Mouse (Mus musculus) hindbrain, embryonic 11.5 days (tissue): ENCODE measurements around the gene Abhd2. TPM values are rescaled to one million over a fixed set of nuclear protein-coding genes. Genes with fewer than 3 reads are reported as not detected.
A peak's percentile ranks its signal among the peaks of the same experiment; 100 is the strongest.

Experiments used
- ATAC-seq: fragments of 200-750 bp; cut with Nextera tagmentation; 2 replicates; pipeline ENCODE4 v1.8.0; 2017; ENCODE audit warnings: mild to moderate bottlenecking, moderate TSS enrichment, moderate library complexity; ENCODE audit not compliant: low FRiP score
- DNase-seq: peaks from one replicate; pipeline ENCODE4 v3.0.0-alpha.2; 2015; ENCODE audit warnings: low spot score
- H3K27ac ChIP-seq: fragments of 300-500 bp; sonication (generic); 2 replicates; pipeline ENCODE4 v1.5.1; 2014; ENCODE audit warnings: mild to moderate bottlenecking, low read depth, low read length
- H3K27me3 ChIP-seq: fragments of 300-500 bp; sonication (generic); 2 replicates; pipeline ENCODE4 v1.6.1; 2014; ENCODE audit warnings: mild to moderate bottlenecking, low read length, moderate library complexity, mixed read lengths; ENCODE audit not compliant: control insufficient read depth, insufficient read depth
- H3K36me3 ChIP-seq: fragments of 300-500 bp; sonication (generic); 2 replicates; pipeline ENCODE4 v1.6.1; 2014; ENCODE audit warnings: mild to moderate bottlenecking, low read length, moderate library complexity, mixed read lengths; ENCODE audit not compliant: control insufficient read depth, insufficient read depth
- H3K4me1 ChIP-seq: fragments of 300-500 bp; sonication (generic); replicated peaks from 2 replicates; pipeline ENCODE4 v1.6.1; 2014; ENCODE audit warnings: low read length, mixed read lengths; ENCODE audit not compliant: control insufficient read depth, insufficient read depth
- H3K4me2 ChIP-seq: fragments of 300-500 bp; sonication (generic); replicated peaks from 2 replicates; pipeline ENCODE4 v1.6.1; 2014; ENCODE audit warnings: mild to moderate bottlenecking, low read depth, low read length
- H3K4me3 ChIP-seq: fragments of 300-500 bp; sonication (generic); 2 replicates; pipeline ENCODE4 v1.5.1; 2014; ENCODE audit warnings: low read depth, low read length
- H3K9ac ChIP-seq: fragments of 300-500 bp; sonication (generic); 2 replicates; pipeline ENCODE4 v1.6.1; 2014; ENCODE audit warnings: low read depth, low read length
- H3K9me3 ChIP-seq: fragments of 300-500 bp; sonication (generic); 2 replicates; pipeline ENCODE4 v1.6.1; 2016; ENCODE audit warnings: low read length; ENCODE audit not compliant: control insufficient read depth
- WGBS: fragments of 180-500 bp; shearing (Covaris S2); extraction: QIAGEN DNeasy Blood & Tissue Kit; methylation state at CpG from one replicate; pipeline ENCODE4 v1.1.7; 2014; 5-methylcytosine and 5-hydroxymethylcytosine counted together
- polyA plus RNA-seq: library from polyadenylated mRNA; unstranded; fragments of >200 nt; fragmentation: Nextera tagmentation; extraction: Ambion mirVana; gene quantifications from 2 replicates; pipeline ENCODE4 v1.2.1, GENCODE M21; 2014

The Abhd2 gene
- polyA plus RNA-seq, 1 experiment from 2014 or later, result 12.2 TPM

GRCm38 (mm10) chr7:79387140-79387539 is 114.1 kb downstream of the Abhd2 start:
- 72% methylated on average over 8 of the region's 8 CpGs for WGBS
- ATAC-seq (no peak), DNase-seq (no peak)
- H3K27me3 ChIP-seq, result no peaks in the 10 kb centered on the region
- H3K4me3 ChIP-seq, result no peak overlapping the region
- no peak overlapping the region for H3K9ac ChIP-seq
- no peak overlapping the region for H3K27ac ChIP-seq
- H3K4me1 ChIP-seq, result no peaks in the 10 kb centered on the region
- H3K4me2 ChIP-seq, result no peak overlapping the region
- no peaks in the 10 kb centered on the region for H3K9me3 ChIP-seq
- no peaks in the 10 kb centered on the region for H3K36me3 ChIP-seq

GRCm38 (mm10) chr7:79387991-79388390 is 115.0 kb downstream of the Abhd2 start:
- H3K27ac ChIP-seq, result no peak overlapping the region
- 61% methylated on average over 7 of the region's 7 CpGs for WGBS
- DNase-seq, result no peak

GRCm38 (mm10) chr7:79388671-79389206 is 115.7 kb downstream of the Abhd2 start:
- ATAC-seq, result peak; percentile 39; the same call in 1 of the 2 replicates
- no peaks in the 10 kb centered on the region for H3K27me3 ChIP-seq
- whole genome bisulfite sequencing, result 63% methylated on average over 7 of the region's 7 CpGs
- no peak overlapping the region for H3K9ac ChIP-seq
- no peak for DNase-seq
- H3K36me3 ChIP-seq, result no peaks in the 10 kb centered on the region
- no peak overlapping the region for H3K4me3 ChIP-seq
- no peak overlapping the region for H3K4me2 ChIP-seq
- H3K27ac ChIP-seq, result no peak overlapping the region
- no peaks in the 10 kb centered on the region for H3K4me1 ChIP-seq
- no peaks in the 10 kb centered on the region for H3K9me3 ChIP-seq

More at GRCm38 (mm10) chr7:79387991-79388390, 115.0 kb downstream of the Abhd2 start:
- no peaks in the 10 kb centered on the region for H3K36me3 ChIP-seq
- no peak overlapping the region for H3K4me2 ChIP-seq
- H3K27me3 ChIP-seq, result no peaks in the 10 kb centered on the region
- H3K9me3 ChIP-seq, result no peaks in the 10 kb centered on the region
- ATAC-seq, result no peak
- no peak overlapping the region for H3K9ac ChIP-seq
- no peaks in the 10 kb centered on the region for H3K4me1 ChIP-seq
- no peak overlapping the region for H3K4me3 ChIP-seq

GRCm38 (mm10) chr7:79390141-79390708 is 117.2 kb downstream of the Abhd2 start:
- H3K27me3 ChIP-seq, result no peaks in the 10 kb centered on the region
- 68% methylated on average over 5 of the region's 5 CpGs for WGBS
- no peaks in the 10 kb centered on the region for H3K4me1 ChIP-seq
- H3K9ac ChIP-seq, result no peak overlapping the region
- H3K4me3 ChIP-seq, result no peak overlapping the region
- no peaks in the 10 kb centered on the region for H3K36me3 ChIP-seq
- ATAC-seq (no peak), DNase-seq (no peak)
- H3K27ac ChIP-seq, result no peak overlapping the region
- H3K9me3 ChIP-seq, result no peaks in the 10 kb centered on the region
- H3K4me2 ChIP-seq, result no peak overlapping the region

- 22% methylated on average over 3 of the region's 3 CpGs for WGBS
- Histone ChIP-seq H3K4me1 (no peaks in the 10 kb centered on the region), H3K27ac (0 out of 2 replicates have a peak overlapping the region, but pooled peaks have one; percentile 53), H3K4me2 (peak overlapping the region; percentile 85), H3K27me3 (no peaks in the 10 kb centered on the region), H3K36me3 (no peaks in the 10 kb centered on the region), H3K4me3 (peak overlapping the region; percentile 51), H3K9ac (peak overlapping the region; percentile 32), H3K9me3 (no peaks in the 10 kb centered on the region)
- DNase-seq, result no peak
- peak; percentile 15; the same call in 1 of the 2 replicates for ATAC-seq
Measured at GRCm38 (mm10) chr7:79391471-79391870, 118.5 kb downstream of the Abhd2 start.

GRCm38 (mm10) chr7:79391883-79392649 is 119.1 kb downstream of the Abhd2 start, which contains the start of gene Fanci:
Fanci (plus strand) TSS chr7:79391929.
- Histone ChIP-seq H3K4me3 (peak within 1 kb of the TSS; percentile 51), H3K27me3 (no peaks in the 10 kb centered on the region), H3K27ac (peak within 1 kb of the TSS; percentile 53), H3K4me1 (no peaks in the 10 kb centered on the region), H3K4me2 (peak within 1 kb of the TSS; percentile 85), H3K9ac (peak within 1 kb of the TSS; percentile 32), H3K36me3 (no peaks in the 10 kb centered on the region), H3K9me3 (no peaks in the 10 kb centered on the region)
- ATAC-seq, result peak; percentile 87
- WGBS, result 2% methylated on average over 44 of the region's 44 CpGs
- DNase-seq, result peak; percentile 99

GRCm38 (mm10) chr7:79392860-79393513 is 120.0 kb downstream of the Abhd2 start:
- Histone ChIP-seq H3K4me2 (peak overlapping the region; percentile 85), H3K36me3 (no peaks in the 10 kb centered on the region), H3K9me3 (no peaks in the 10 kb centered on the region), H3K9ac (no peak overlapping the region; the same call in 1 of the 2 replicates), H3K27me3 (no peaks in the 10 kb centered on the region), H3K4me3 (peak overlapping the region; percentile 51), H3K27ac (no peak overlapping the region), H3K4me1 (no peaks in the 10 kb centered on the region)
- ATAC-seq (peak; percentile 6; the same call in 1 of the 2 replicates), DNase-seq (no peak)
- WGBS, result 64% methylated on average over 9 of the region's 9 CpGs

- no peak for DNase-seq
- Histone ChIP-seq H3K27ac (no peak overlapping the region), H3K4me1 (no peaks in the 10 kb centered on the region), H3K9ac (no peak overlapping the region), H3K4me2 (no peak overlapping the region), H3K4me3 (no peak overlapping the region), H3K27me3 (no peaks in the 10 kb centered on the region), H3K9me3 (no peaks in the 10 kb centered on the region), H3K36me3 (no peaks in the 10 kb centered on the region)
- no peak for ATAC-seq
- 97% methylated on average over 7 of the region's 7 CpGs for WGBS
Measured at GRCm38 (mm10) chr7:79393924-79394323, 120.9 kb downstream of the Abhd2 start.
